Mouse (Mus musculus) spleen, adult 2 months (tissue): Measurements from ENCODE around the gene a.

Source experiments
- CTCF ChIP-seq: fragments of 200-500 bp; IDR thresholded peaks from 2 replicates; pipeline ENCODE4 v1.5.1; 2011; ENCODE audit warnings: mild to moderate bottlenecking, inconsistent platforms; ENCODE audit not compliant: insufficient read depth, insufficient read length, insufficient replicate concordance; ENCODE audit errors: extremely low read depth
- POLR2A ChIP-seq: fragments of 200-500 bp; IDR thresholded peaks from 2 replicates; pipeline ENCODE4 v1.6.1; 2011; ENCODE audit warnings: low read depth, low read length, inconsistent platforms

GRCm38 (mm10) chr2:154832471-154832870, 41.3 kb downstream of the a start:
- TF ChIP-seq CTCF (no peak), POLR2A (no peak)
